Mouse (Mus musculus): ENCODE measurements at regions not wholly inside any gene's neighbourhood (a gene's known extent, or its start where the extent isn't known, plus 50 kb on each side); places are given as distances from the start of the nearest gene placed in this dataset.
A peak's percentile ranks its signal among the peaks of the same experiment; 100 is the strongest.

DNA sequence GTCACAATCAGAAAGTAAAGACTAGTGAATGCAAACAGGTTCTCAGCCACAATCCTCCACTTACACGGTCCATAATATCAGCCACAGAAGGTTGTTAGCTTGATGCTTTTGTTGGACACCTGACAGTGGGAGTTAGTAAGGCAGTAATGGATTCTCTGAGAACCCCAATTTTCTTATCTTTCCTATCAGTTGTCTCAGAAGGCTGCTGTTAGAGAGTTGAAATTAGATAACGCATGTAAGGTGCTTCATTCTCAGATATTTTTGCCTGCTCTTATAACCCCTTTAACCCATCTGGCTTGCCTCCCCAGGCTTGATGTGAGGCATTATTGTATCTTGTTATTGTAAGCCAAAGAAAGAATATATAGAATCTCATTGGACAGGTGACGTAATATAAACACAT lies 63.0 kb upstream of the Ube2e3 start:
- DNase-seq (ENCODE audit: low read depth, low spot score): no peak

DNA sequence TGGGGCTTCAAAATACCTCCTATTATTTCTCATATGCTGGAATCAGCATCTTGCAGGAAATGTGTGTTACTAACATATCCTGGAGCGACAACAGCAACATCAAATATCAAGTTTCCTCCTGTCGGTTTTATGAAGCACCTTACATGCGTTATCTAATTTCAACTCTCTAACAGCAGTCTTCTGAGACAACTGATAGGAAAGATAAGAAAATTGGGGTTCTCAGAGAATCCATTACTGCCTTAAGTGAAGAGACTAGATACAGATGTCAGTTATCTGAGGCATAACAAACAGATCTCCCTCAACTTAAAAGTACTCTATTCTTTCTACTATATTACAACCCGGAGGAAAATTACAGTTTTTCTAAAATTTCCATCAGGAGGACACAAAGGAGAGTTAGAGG lies 64.4 kb upstream of the Ube2e3 start:
- no peak for DNase-seq (ENCODE audit: low read depth, low spot score)

- no peak for DNase-seq (ENCODE audit: low read depth, low spot score)
Observed at GRCm38 (mm10) chr2:78795446-78795845, 72.5 kb upstream of the Ube2e3 start.

DNA sequence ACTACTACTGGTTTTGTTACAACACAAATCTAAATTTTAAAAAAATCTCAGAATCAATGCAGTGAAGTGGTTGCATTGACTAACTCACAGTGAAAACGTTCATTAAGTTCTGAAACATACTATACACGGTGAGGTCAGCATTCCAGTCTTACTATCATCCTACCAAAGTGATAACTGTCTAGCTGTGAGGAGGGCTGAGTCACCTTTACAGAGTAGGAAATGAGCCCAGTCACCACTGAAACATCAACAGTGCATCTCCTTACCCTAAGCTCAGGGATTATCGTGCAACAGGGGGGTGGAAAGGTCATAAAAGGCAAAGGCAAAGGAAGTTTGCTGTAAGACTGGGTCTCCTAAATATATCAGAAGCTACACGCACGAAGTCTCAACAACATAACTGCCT lies 73.2 kb upstream of the Ube2e3 start:
- no peak for DNase-seq (ENCODE audit: low read depth, low spot score)

- DNase-seq (ENCODE audit: low read depth, low spot score): no peak
Observed at GRCm38 (mm10) chr2:78789124-78789523, 78.8 kb upstream of the Ube2e3 start.

DNA sequence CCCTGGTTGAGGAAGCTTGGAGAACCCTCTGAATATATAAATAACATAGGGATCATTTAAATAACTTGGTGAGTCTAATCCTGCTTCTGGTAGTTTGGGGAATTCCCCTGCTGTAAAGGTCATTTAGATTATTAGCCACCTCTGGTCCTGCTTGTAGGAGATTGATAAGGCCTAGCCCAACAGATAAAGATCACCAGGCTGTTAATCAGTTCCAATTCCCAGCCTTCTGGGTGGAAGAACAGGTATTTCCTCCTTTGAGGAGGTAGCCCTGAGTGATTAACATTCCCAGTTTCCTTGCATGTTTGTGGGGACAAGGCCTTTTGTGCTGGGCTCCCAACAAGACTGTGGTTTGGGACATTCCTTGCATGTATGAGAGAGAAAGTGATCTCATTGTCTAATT lies 79.7 kb upstream of the Ube2e3 start:
- no peak for DNase-seq (ENCODE audit: low read depth, low spot score)

- no peak for DNase-seq (ENCODE audit: low read depth, low spot score)
Observed at GRCm38 (mm10) chr2:78779949-78780348, 88.0 kb upstream of the Ube2e3 start.

GRCm38 (mm10) chr2:78777589-78777988 lies 90.3 kb upstream of the Ube2e3 start:
- DNase-seq (ENCODE audit: low read depth, low spot score): no peak

- no peak for DNase-seq (ENCODE audit: low read depth, low spot score)
Observed at GRCm38 (mm10) chr2:78754362-78754761, 113.6 kb upstream of the Ube2e3 start.

DNA sequence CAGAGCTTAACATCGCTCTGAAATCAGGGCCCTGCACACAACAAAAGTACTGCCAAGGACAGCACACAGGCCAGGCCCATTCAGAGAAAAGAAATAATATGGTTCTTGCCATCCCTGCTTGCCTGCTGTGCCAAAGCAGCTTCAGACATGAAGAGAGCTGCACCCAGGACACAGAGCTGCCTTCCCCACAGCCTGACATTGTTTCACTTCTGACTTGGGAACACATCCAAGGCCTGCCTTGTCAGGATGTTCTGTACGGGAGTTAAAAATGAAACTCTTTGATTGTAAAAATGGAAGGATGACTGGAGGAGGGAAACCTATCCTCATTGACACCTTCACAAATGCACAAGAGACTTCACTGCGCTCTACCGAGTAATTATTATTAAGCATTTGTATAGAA lies 114.0 kb upstream of the Ube2e3 start:
- DNase-seq (ENCODE audit: low read depth, low spot score): no peak

DNA sequence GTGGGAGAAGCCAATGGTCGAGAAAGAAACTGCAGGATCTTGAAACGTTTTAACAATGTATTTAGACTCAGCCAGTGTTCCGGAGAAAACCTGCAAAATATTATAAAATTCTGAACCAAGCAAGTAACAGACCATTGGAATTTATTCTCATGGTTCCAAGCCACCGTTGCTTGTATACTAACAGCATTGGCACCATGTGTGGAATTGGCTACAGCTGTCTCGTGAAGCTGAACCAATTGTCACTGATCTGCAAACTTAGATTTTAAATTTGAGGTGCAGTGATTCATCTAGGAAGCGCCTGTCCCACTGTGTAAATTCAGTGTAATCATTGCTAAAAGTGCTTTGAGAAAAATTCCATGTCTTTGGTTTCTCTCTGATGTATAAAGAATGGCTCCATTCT lies 137.8 kb upstream of the Ube2e3 start:
- no peak for DNase-seq (ENCODE audit: low read depth, low spot score)

- no peak for DNase-seq (ENCODE audit: low read depth, low spot score)
Observed at GRCm38 (mm10) chr2:78726060-78726459, 141.9 kb upstream of the Ube2e3 start.

DNA sequence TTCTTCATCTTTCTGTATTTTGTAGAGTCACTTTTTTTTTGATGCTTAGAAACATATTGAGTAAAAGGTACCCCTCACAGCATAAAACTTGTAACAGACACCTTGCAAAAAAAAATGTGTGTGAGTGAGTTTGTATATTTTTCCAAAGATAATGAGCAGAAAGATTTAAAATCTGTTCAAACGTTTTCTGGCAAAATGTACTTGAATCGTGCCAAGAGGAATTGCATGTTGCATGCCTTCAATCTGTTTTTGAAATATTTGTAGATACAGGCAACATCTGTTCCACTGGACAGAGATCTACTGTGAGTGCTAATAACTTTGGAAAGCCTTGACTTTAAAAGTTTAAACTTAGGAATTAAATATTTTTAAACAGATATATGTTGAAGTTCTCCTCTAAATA lies 143.5 kb upstream of the Ube2e3 start:
- no peak for DNase-seq (ENCODE audit: low read depth, low spot score)

- no peak for DNase-seq (ENCODE audit: low read depth, low spot score)
Observed at GRCm38 (mm10) chr2:78723423-78723822, 144.5 kb upstream of the Ube2e3 start.

- DNase-seq (ENCODE audit: low read depth, low spot score): no peak
Observed at GRCm38 (mm10) chr2:78722739-78723138, 145.2 kb upstream of the Ube2e3 start.

GRCm38 (mm10) chr2:78718550-78718949 lies 149.4 kb upstream of the Ube2e3 start:
- peak; percentile 20 for DNase-seq (ENCODE audit: low read depth, low spot score)

- no peak for DNase-seq (ENCODE audit: low read depth, low spot score)
Observed at GRCm38 (mm10) chr2:78716157-78716798, 151.6 kb upstream of the Ube2e3 start.

GRCm38 (mm10) chr2:78694851-78695250 lies 173.1 kb upstream of the Ube2e3 start:
- no peak for DNase-seq (ENCODE audit: low read depth, low spot score)

DNA sequence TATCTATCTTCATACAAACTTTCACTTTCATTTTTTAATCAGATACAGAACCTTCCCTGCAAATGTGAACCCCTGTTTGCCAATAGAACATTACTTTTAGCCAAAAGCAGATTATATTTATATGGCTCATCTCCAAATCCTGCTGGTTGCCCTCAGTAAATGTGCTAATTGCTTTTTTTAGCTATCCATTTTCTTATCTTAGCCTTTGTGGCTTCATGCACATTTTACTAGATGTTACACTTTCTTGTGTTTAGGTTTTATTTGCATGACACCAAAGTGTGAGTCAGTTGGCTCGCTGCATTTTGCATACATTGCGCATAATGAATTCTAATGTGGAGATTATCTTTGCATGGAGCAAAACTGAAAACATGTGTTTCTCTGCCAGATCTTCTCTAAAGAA lies 211.3 kb upstream of the Ube2e3 start:
- DNase-seq (ENCODE audit: low read depth, low spot score): no peak

DNA sequence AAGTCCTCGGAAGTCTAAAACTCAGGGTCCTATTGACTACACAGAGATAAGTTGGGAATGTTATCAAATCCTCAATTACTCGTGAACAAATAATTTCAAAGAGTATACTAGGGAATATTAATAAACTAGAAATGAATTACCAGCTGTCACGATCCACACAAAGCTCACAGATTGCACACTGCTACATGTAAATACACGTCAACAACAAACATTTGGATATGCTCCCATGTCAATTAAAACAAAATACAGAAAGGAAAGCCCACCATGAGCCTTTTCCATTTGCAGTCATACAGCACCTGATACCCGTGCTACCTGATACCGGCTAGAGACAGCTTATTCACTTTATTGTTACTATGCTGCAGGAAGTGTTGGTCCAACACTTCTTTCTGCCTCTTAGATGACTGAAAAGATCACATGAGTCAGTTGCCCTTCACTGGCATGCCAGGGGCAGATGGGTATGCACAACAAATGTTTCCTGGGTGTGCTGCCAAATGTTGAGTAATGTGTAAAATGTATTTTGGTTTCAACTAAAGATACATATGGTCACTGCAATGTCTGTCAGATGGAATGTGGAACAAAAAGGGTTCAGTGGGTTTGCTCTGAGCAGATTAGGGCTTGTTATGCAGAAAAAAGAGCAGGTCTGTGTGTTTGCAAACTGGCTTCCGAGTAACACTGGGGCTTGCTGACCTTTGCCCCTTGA lies 212.6 kb upstream of the Ube2e3 start:
- no peak for DNase-seq (ENCODE audit: low read depth, low spot score)

- DNase-seq (ENCODE audit: low read depth, low spot score): no peak
Observed at GRCm38 (mm10) chr2:78651549-78651948, 216.4 kb upstream of the Ube2e3 start.

DNA sequence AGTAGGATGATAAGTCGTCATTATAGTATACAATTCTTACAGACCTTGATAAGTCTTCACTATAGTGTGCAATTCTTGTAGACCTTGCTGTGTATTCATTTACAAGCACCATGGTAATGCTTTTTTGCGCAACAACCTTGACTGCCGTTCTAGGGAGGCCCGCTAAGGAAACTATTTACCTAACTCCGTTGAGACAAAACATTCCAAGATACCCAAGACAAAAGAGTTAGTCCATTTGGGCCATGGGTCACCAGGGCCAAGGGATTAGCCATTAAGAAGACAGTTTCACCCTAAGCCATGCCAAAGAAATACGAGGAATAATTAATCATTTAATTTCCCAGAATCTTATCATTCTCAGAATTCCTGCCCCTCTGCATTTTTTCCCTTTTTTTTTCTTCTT lies 227.6 kb upstream of the Ube2e3 start:
- DNase-seq (ENCODE audit: low read depth, low spot score): no peak

DNA sequence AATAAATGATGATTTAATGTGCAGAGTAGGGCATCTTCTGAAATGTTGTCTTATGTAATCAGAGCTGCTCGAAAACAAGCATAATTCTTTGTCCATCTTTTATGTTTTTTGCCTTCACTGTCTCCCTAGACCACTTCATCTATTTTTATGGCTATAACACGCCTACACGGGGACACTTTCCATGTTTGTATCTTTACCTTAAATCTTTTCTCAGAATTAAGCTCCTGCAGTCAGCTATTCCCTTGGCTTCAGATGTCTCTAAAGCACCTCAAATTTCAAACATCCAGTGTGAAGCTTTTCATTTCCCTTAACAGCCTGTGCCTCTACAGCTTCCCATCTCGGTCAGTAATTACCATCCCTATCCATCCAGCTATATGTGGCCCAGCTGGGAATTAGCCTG lies 242.7 kb upstream of the Ube2e3 start:
- no peak for DNase-seq (ENCODE audit: low read depth, low spot score)

DNA sequence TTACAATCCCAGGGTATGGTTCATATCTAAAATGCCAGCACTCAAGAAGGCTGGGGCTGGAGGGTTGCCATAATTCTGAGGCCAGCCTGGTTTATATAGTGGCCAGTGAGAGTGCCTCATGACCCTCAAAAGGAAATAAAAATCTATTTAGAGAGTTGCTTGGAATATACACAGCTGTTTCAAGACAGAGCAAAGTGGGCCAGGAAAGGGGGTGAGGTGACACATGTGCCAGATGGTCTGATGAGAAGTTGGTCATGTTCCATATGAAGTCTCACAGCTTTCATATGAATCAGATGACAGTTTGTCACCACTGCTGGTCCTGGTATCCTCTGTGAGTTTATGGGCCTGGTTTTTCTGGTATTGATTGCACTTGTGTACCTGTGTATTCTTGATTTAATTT lies 261.5 kb upstream of the Ube2e3 start:
- DNase-seq (ENCODE audit: low read depth, low spot score): no peak
